Mouse (Mus musculus) neural tube, embryonic 14.5 days (tissue): ENCODE results near the gene Dctn3. TPM values are rescaled to one million over a fixed set of nuclear protein-coding genes. Genes with fewer than 3 reads are reported as not detected.
A peak's percentile ranks its signal among the peaks of the same experiment; 100 is the strongest.

Source experiments
- ATAC-seq: fragments of 200-750 bp; cut with Nextera tagmentation; 2 replicates; pipeline ENCODE4 v1.8.0; 2017; ENCODE audit warnings: low read depth, mild to moderate bottlenecking, moderate TSS enrichment, moderate library complexity
- H3K27ac ChIP-seq: fragments of 300-500 bp; sonication (generic); 2 replicates; pipeline ENCODE4 v1.5.1; 2014; ENCODE audit warnings: low read depth, mild to moderate bottlenecking, control low read depth, low read length, moderate library complexity, mixed read lengths
- H3K27me3 ChIP-seq: fragments of 300-500 bp; sonication (generic); 2 replicates; pipeline ENCODE4 v1.6.1; 2014; ENCODE audit warnings: low read length; ENCODE audit not compliant: control insufficient read depth, insufficient read depth
- H3K36me3 ChIP-seq: fragments of 300-500 bp; sonication (generic); 2 replicates; pipeline ENCODE4 v1.6.1; 2014; ENCODE audit warnings: low read length, mixed read lengths; ENCODE audit not compliant: control insufficient read depth, insufficient read depth
- H3K4me1 ChIP-seq: fragments of 300-500 bp; sonication (generic); 2 replicates; pipeline ENCODE4 v1.6.1; 2014; ENCODE audit warnings: low read length; ENCODE audit not compliant: control insufficient read depth, insufficient read depth
- H3K4me2 ChIP-seq: fragments of 300-500 bp; sonication (generic); 2 replicates; pipeline ENCODE4 v1.6.1; 2014; ENCODE audit warnings: mild to moderate bottlenecking, low read depth, low read length, control low read depth
- H3K4me3 ChIP-seq: fragments of 300-500 bp; sonication (generic); 2 replicates; pipeline ENCODE4 v1.5.1; 2014; ENCODE audit warnings: low read depth, low read length, control low read depth, mixed read lengths
- H3K9ac ChIP-seq: fragments of 300-500 bp; sonication (generic); replicated peaks from 2 replicates; pipeline ENCODE4 v1.6.1; 2014; ENCODE audit warnings: low read depth, mild to moderate bottlenecking, control low read depth, low read length, mixed read lengths
- H3K9me3 ChIP-seq: fragments of 300-500 bp; sonication (generic); 2 replicates; pipeline ENCODE4 v1.6.1; 2016; ENCODE audit warnings: low read length; ENCODE audit not compliant: control insufficient read depth
- WGBS: fragments of 180-500 bp; shearing (Covaris S2); extraction: QIAGEN DNeasy Blood & Tissue Kit; methylation state at CpG from one replicate; pipeline ENCODE4 v1.1.7; 2014; 5-methylcytosine and 5-hydroxymethylcytosine counted together
- polyA plus RNA-seq: library from polyadenylated mRNA; unstranded; fragments of >200 nt; fragmentation: Nextera tagmentation; extraction: Ambion mirVana; gene quantifications from 2 replicates; pipeline ENCODE4 v1.2.1, GENCODE M21; 2014

Dctn3 gene
- polyA plus RNA-seq, 1 experiment from 2014 or later: 281 TPM

- 67% methylated on average over 2 of the region's 2 CpGs for WGBS
- no peak for ATAC-seq
These were observed 21.2 kb upstream of the Dctn3 start for GRCm38 (mm10) chr4:41744131-41744530.

GRCm38 (mm10) chr4:41741158-41741560 is 18.2 kb upstream of the Dctn3 start:
- Histone ChIP-seq H3K27ac (peak overlapping the region; percentile 73), H3K4me2 (peak overlapping the region; percentile 83), H3K4me1 (peaks cover 14% of the 10 kb centered on the region), H3K9me3 (no peaks in the 10 kb centered on the region), H3K9ac (peak overlapping the region; percentile 70), H3K4me3 (peak overlapping the region; percentile 53), H3K27me3 (no peaks in the 10 kb centered on the region), H3K36me3 (no peaks in the 10 kb centered on the region)
- ATAC-seq: peak; percentile 98
- 0% methylated on average over 27 of the region's 27 CpGs for WGBS

More at GRCm38 (mm10) chr4:41744131-41744530, 21.2 kb upstream of the Dctn3 start:
- Histone ChIP-seq H3K36me3 (no peaks in the 10 kb centered on the region), H3K9me3 (no peaks in the 10 kb centered on the region), H3K4me1 (peaks cover 14% of the 10 kb centered on the region), H3K9ac (no peak overlapping the region), H3K27me3 (no peaks in the 10 kb centered on the region), H3K27ac (no peak overlapping the region), H3K4me3 (no peak overlapping the region), H3K4me2 (no peak overlapping the region)

GRCm38 (mm10) chr4:41740380-41741157 is 17.6 kb upstream of the Dctn3 start:
- WGBS: under 1% methylated on average over 48 of the region's 48 CpGs
- Histone ChIP-seq H3K4me2 (peak overlapping the region; percentile 83), H3K4me3 (peak overlapping the region; percentile 53), H3K36me3 (no peaks in the 10 kb centered on the region), H3K27ac (peak overlapping the region; percentile 73), H3K9ac (peak overlapping the region; percentile 70), H3K9me3 (no peaks in the 10 kb centered on the region), H3K4me1 (peaks cover 14% of the 10 kb centered on the region), H3K27me3 (no peaks in the 10 kb centered on the region)
- peak; percentile 82 for ATAC-seq

GRCm38 (mm10) chr4:41739260-41739659 is 16.3 kb upstream of the Dctn3 start:
- Histone ChIP-seq H3K4me3 (no peak overlapping the region), H3K4me1 (peaks cover 14% of the 10 kb centered on the region), H3K27me3 (no peaks in the 10 kb centered on the region), H3K36me3 (no peaks in the 10 kb centered on the region), H3K27ac (no peak overlapping the region), H3K9ac (no peak overlapping the region), H3K4me2 (no peak overlapping the region), H3K9me3 (no peaks in the 10 kb centered on the region)
- WGBS: 94% methylated on average over 13 of the region's 13 CpGs
- ATAC-seq: no peak

- H3K9ac ChIP-seq: no peak overlapping the region
These were observed 15.3 kb upstream of the Dctn3 start for GRCm38 (mm10) chr4:41738256-41738603.

GRCm38 (mm10) chr4:41737602-41738255 is 14.8 kb upstream of the Dctn3 start:
- H3K4me3 ChIP-seq: no peak overlapping the region
- 0 out of 2 replicates have a peak, but pooled peaks cover 3% of the 10 kb centered on the region for H3K27me3 ChIP-seq
- no peak overlapping the region for H3K27ac ChIP-seq
- no peaks in the 10 kb centered on the region for H3K9me3 ChIP-seq
- peak; percentile 52; the same call in 1 of the 2 replicates for ATAC-seq
- no peak overlapping the region for H3K9ac ChIP-seq
- H3K4me1 ChIP-seq: peaks cover 14% of the 10 kb centered on the region
- 44% methylated on average over 8 of the region's 8 CpGs for WGBS
- no peaks in the 10 kb centered on the region for H3K36me3 ChIP-seq
- H3K4me2 ChIP-seq: no peak overlapping the region

More at GRCm38 (mm10) chr4:41738256-41738603, 15.3 kb upstream of the Dctn3 start:
- Histone ChIP-seq H3K4me2 (no peak overlapping the region), H3K4me3 (no peak overlapping the region), H3K36me3 (no peaks in the 10 kb centered on the region), H3K4me1 (peaks cover 14% of the 10 kb centered on the region), H3K27me3 (no peaks in the 10 kb centered on the region), H3K9me3 (no peaks in the 10 kb centered on the region), H3K27ac (no peak overlapping the region)
- 68% methylated on average over 1 of the region's 1 CpGs for WGBS
- ATAC-seq: no peak

- 0 out of 2 replicates have a peak, but pooled peaks have one; percentile 19 for ATAC-seq
- H3K4me2 ChIP-seq: peak within 1 kb of the TSS; percentile 63
- H3K27ac ChIP-seq: no peak within 1 kb of the TSS
- peak within 1 kb of the TSS; percentile 21; the same call in 1 of the 2 replicates for H3K9ac ChIP-seq
- H3K27me3 ChIP-seq: peaks cover 20% of the 10 kb centered on the region
- H3K9me3 ChIP-seq: no peaks in the 10 kb centered on the region
- WGBS: 2% methylated on average over 50 of the region's 50 CpGs
- no peaks in the 10 kb centered on the region for H3K36me3 ChIP-seq
- H3K4me1 ChIP-seq: peaks cover 12% of the 10 kb centered on the region; the same call in 1 of the 2 replicates
- peak within 1 kb of the TSS; percentile 33 for H3K4me3 ChIP-seq
These were observed 8.2 kb upstream of the Dctn3 start, which contains the start of gene Arid3c for GRCm38 (mm10) chr4:41731052-41731765. Arid3c (minus strand) TSS chr4:41731142.

GRCm38 (mm10) chr4:41726826-41727621 is 4.1 kb upstream of the Dctn3 start:
- H3K9ac ChIP-seq: 0 out of 2 replicates have a peak overlapping the region, but pooled peaks have one; percentile 7

More at GRCm38 (mm10) chr4:41726826-41727621, 4.1 kb upstream of the Dctn3 start:
- 6% methylated on average over 20 of the region's 20 CpGs for WGBS
- Histone ChIP-seq H3K4me2 (peak overlapping the region; percentile 29; the same call in 1 of the 2 replicates), H3K27ac (peak overlapping the region; percentile 62), H3K4me3 (no peak overlapping the region), H3K36me3 (no peaks in the 10 kb centered on the region), H3K27me3 (peaks cover 20% of the 10 kb centered on the region), H3K9me3 (no peaks in the 10 kb centered on the region), H3K4me1 (peaks cover 26% of the 10 kb centered on the region)
- peak; percentile 24; the same call in 1 of the 2 replicates for ATAC-seq
